Mouse (Mus musculus): Measurements from ENCODE around the gene Smarca1.

- TF ChIP-seq CTCF (IDR thresholded peaks at IDR 0.05; ENCODE audit: low read depth) (no peak), EP300 (IDR thresholded peaks at IDR 0.05; ENCODE audit: low read depth) (no peak)
These were observed 27.8 kb upstream of the Smarca1 start for GRCm38 (mm10) chrX:47920541-47920940.
